Mouse (Mus musculus): ENCODE measurements at regions not wholly inside any gene's neighbourhood (a gene's known extent, or its start where the extent isn't known, plus 50 kb on each side); places are given as distances from the start of the nearest gene placed in this dataset.

- DNase-seq (ENCODE audit: extremely low read depth, insufficient read length, low spot score), result no peak
Measured at GRCm38 (mm10) chr9:67610696-67611095, 51.2 kb upstream of the Tln2 start.

GRCm38 (mm10) chr9:67611676-67612075 lies 52.2 kb upstream of the Tln2 start:
- peak; percentile 82 for DNase-seq (ENCODE audit: extremely low read depth, insufficient read length, low spot score)

- DNase-seq (ENCODE audit: extremely low read depth, insufficient read length, low spot score), result no peak
Measured at GRCm38 (mm10) chr9:67612101-67612500, 52.6 kb upstream of the Tln2 start.

GRCm38 (mm10) chr9:67614068-67614727 lies 54.7 kb upstream of the Tln2 start:
- no peak for DNase-seq (ENCODE audit: extremely low read depth, insufficient read length, low spot score)

GRCm38 (mm10) chr9:67616207-67616606 lies 56.7 kb upstream of the Tln2 start:
- DNase-seq (ENCODE audit: extremely low read depth, insufficient read length, low spot score), result no peak

- no peak for DNase-seq (ENCODE audit: extremely low read depth, insufficient read length, low spot score)
Measured at GRCm38 (mm10) chr9:67617341-67618217, 58.1 kb upstream of the Tln2 start.

GRCm38 (mm10) chr9:67620945-67621344 lies 61.4 kb upstream of the Tln2 start:
- no peak for DNase-seq (ENCODE audit: extremely low read depth, insufficient read length, low spot score)

- no peak for DNase-seq (ENCODE audit: extremely low read depth, insufficient read length, low spot score)
Measured at GRCm38 (mm10) chr9:67627196-67627595, 67.7 kb upstream of the Tln2 start.

GRCm38 (mm10) chr9:67629624-67630023 lies 70.1 kb upstream of the Tln2 start:
- DNase-seq (ENCODE audit: extremely low read depth, insufficient read length, low spot score), result no peak

GRCm38 (mm10) chr9:67630173-67630572 lies 70.7 kb upstream of the Tln2 start:
- no peak for DNase-seq (ENCODE audit: extremely low read depth, insufficient read length, low spot score)

GRCm38 (mm10) chr9:67631741-67632243 lies 72.3 kb upstream of the Tln2 start:
- DNase-seq (ENCODE audit: extremely low read depth, insufficient read length, low spot score), result no peak

- no peak for DNase-seq (ENCODE audit: extremely low read depth, insufficient read length, low spot score)
Measured at GRCm38 (mm10) chr9:67632521-67633025, 73.1 kb upstream of the Tln2 start.

- DNase-seq (ENCODE audit: extremely low read depth, insufficient read length, low spot score), result peak; percentile 65
Measured at GRCm38 (mm10) chr9:67633026-67633741, 73.7 kb upstream of the Tln2 start.

GRCm38 (mm10) chr9:67633761-67634441 lies 74.4 kb upstream of the Tln2 start:
- DNase-seq (ENCODE audit: extremely low read depth, insufficient read length, low spot score), result peak; percentile 79

- no peak for DNase-seq (ENCODE audit: extremely low read depth, insufficient read length, low spot score)
Measured at GRCm38 (mm10) chr9:67646820-67647219, 87.3 kb upstream of the Tln2 start.

GRCm38 (mm10) chr9:67664773-67665172 lies 94.5 kb upstream of the C2cd4b start:
- no peak for DNase-seq (ENCODE audit: extremely low read depth, insufficient read length, low spot score)

GRCm38 (mm10) chr9:67670261-67671020 lies 88.8 kb upstream of the C2cd4b start:
- DNase-seq (ENCODE audit: extremely low read depth, insufficient read length, low spot score), result no peak

- no peak for DNase-seq (ENCODE audit: extremely low read depth, insufficient read length, low spot score)
Measured at GRCm38 (mm10) chr9:67676906-67677305, 82.3 kb upstream of the C2cd4b start.

GRCm38 (mm10) chr9:67683367-67683766 lies 75.9 kb upstream of the C2cd4b start:
- DNase-seq (ENCODE audit: extremely low read depth, insufficient read length, low spot score), result no peak

GRCm38 (mm10) chr9:67692396-67692795 lies 66.8 kb upstream of the C2cd4b start:
- DNase-seq (ENCODE audit: extremely low read depth, insufficient read length, low spot score), result no peak

All from 3134 (cell line).